Comparison of ENCODE assay signal across 7 mouse cellular contexts in the genomic region with DNA sequence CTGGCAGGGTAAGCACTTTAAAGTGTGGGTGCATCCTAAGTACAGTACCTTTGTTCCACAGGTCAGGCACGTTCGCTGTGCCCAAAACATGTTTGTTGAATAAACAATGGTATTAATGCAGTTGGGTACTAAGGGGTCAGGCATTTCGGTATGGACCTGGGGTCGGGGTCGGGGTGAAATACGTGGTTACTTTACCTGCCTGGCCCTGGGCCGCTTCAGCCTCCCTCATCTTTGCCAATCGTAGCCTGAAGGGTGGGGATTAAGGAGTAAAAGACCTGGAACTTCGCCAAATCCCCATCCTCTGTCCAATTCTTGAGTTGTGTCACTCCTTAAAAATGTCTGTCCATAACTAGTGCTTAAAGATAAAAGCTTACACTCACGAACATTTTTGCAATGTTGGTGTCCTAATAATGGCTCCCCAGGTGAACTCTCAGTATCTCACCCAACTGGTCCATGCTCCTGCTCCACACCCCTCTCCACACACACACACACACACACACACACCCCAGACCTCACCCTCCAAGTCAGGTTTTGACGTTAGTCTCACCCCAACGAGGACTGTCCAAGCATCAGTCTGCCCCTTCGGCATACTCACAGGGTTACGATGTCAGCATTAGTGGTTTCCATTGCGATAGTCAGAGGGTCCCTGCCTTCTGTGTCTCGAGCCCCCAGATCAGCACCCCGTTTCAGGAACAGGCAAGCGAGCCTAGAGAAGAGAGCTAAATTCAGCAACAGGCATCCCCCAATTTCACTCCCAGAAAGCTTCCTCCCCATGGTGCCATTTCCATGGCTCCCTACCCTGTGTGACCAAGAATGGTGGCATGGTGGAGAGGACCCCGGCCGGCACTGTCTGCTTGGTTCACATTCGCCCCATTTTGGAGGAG. TPM values are rescaled to one million over a fixed set of nuclear protein-coding genes. Genes with fewer than 3 reads are reported as not detected.
DNase-seq lines count a peak whose midpoint lies in the region; ATAC-seq and TF ChIP-seq lines count a peak whose summit lies in the region.

No protein-coding gene starts in this region.

- peak overlapping the region; percentile 94 for H3K27ac ChIP-seq in lung, postnatal 0 days (ENCODE audit: low read length)
- no peak overlapping the region for H3K27ac ChIP-seq in forebrain, embryonic 14.5 days (ENCODE audit: low read depth, low read length)
- H3K27ac ChIP-seq in limb, embryonic 12.5 days, result peak overlapping the region; percentile 90
- H3K27ac ChIP-seq in stomach, embryonic 14.5 days (ENCODE audit: low read length), result peak overlapping the region; percentile 89

- H3K27me3 ChIP-seq in lung, postnatal 0 days (replicated peaks; ENCODE audit: insufficient read depth, low read length), result no peaks in the 10 kb centered on the region
- H3K27me3 ChIP-seq in forebrain, embryonic 14.5 days (replicated peaks; ENCODE audit: control insufficient read depth, insufficient read depth, low read length), result 0 out of 2 replicates have a peak, but pooled peaks cover 7% of the 10 kb centered on the region
- H3K27me3 ChIP-seq in limb, embryonic 12.5 days, result no peaks in the 10 kb centered on the region
- H3K27me3 ChIP-seq in stomach, embryonic 14.5 days (ENCODE audit: control insufficient read depth, insufficient read depth, low read length), result no peaks in the 10 kb centered on the region

- peaks cover 11% of the 10 kb centered on the region for H3K4me1 ChIP-seq in lung, postnatal 0 days (ENCODE audit: insufficient read depth, low read depth, low read length)
- peaks cover 4% of the 10 kb centered on the region for H3K4me1 ChIP-seq in forebrain, embryonic 14.5 days (ENCODE audit: control insufficient read depth, insufficient read depth, low read length)
- peaks cover 34% of the 10 kb centered on the region for H3K4me1 ChIP-seq in limb, embryonic 12.5 days (replicated peaks)
- peaks cover 16% of the 10 kb centered on the region for H3K4me1 ChIP-seq in stomach, embryonic 14.5 days (ENCODE audit: control insufficient read depth, insufficient read depth, low read length)

- no peaks in the 10 kb centered on the region for H3K9me3 ChIP-seq in lung, postnatal 0 days (ENCODE audit: low read length)
- no peaks in the 10 kb centered on the region for H3K9me3 ChIP-seq in forebrain, embryonic 14.5 days (replicated peaks; ENCODE audit: control insufficient read depth, low read length)
- no peaks in the 10 kb centered on the region for H3K9me3 ChIP-seq in limb, embryonic 12.5 days
- no peaks in the 10 kb centered on the region for H3K9me3 ChIP-seq in stomach, embryonic 14.5 days (ENCODE audit: control insufficient read depth, low read depth, low read length)

- WGBS in lung, postnatal 0 days, result 52% methylated on average over 21 of the region's 21 CpGs
- 59% methylated on average over 21 of the region's 21 CpGs for WGBS in forebrain, embryonic 14.5 days
- 64% methylated on average over 21 of the region's 21 CpGs for WGBS in limb, embryonic 12.5 days
- 56% methylated on average over 21 of the region's 21 CpGs for WGBS in stomach, embryonic 14.5 days

- TF ChIP-seq EP300 in lung, postnatal 0 days (IDR thresholded peaks at IDR 0.05), result no peak

- no peak for TF ChIP-seq CTCF in lung, postnatal 0 days (IDR thresholded peaks at IDR 0.05)

- no peak for ATAC-seq in lung, postnatal 0 days
- no peak for ATAC-seq in forebrain, embryonic 14.5 days
- no peak for ATAC-seq in limb, embryonic 12.5 days (ENCODE audit: insufficient number of reproducible peaks, insufficient read depth, low FRiP score, low TSS enrichment, low read depth)
- no peak for ATAC-seq in stomach, embryonic 14.5 days (ENCODE audit: insufficient number of reproducible peaks, insufficient read depth, low FRiP score, low read depth)

- peak; percentile 23 for DNase-seq in lung, postnatal 0 days (ENCODE audit: low spot score)
- no peak for DNase-seq in lung, postnatal 14 days
- DNase-seq in forebrain, embryonic 14.5 days (ENCODE audit: low spot score), result no peak
- no peak for DNase-seq in layer of hippocampus, postnatal 10 days (ENCODE audit: low spot score in 2 of 2)
- DNase-seq in right cerebral cortex, postnatal 10 days (ENCODE audit: low spot score in 2 of 2), result no peak

- no peaks in the 10 kb centered on the region for H3K36me3 ChIP-seq in lung, postnatal 0 days (ENCODE audit: insufficient read depth, low read length)
- H3K36me3 ChIP-seq in forebrain, embryonic 14.5 days (ENCODE audit: control insufficient read depth, insufficient read depth, low read length), result no peaks in the 10 kb centered on the region
- no peaks in the 10 kb centered on the region for H3K36me3 ChIP-seq in limb, embryonic 12.5 days
- H3K36me3 ChIP-seq in stomach, embryonic 14.5 days (ENCODE audit: control insufficient read depth, insufficient read depth, low read length), result no peaks in the 10 kb centered on the region

- H3K9ac ChIP-seq in lung, postnatal 0 days (replicated peaks; ENCODE audit: low read depth), result peak overlapping the region; percentile 51; the same call in 1 of the 2 replicates
- H3K9ac ChIP-seq in forebrain, embryonic 14.5 days (ENCODE audit: low read length), result no peak overlapping the region
- peak overlapping the region; percentile 67 for H3K9ac ChIP-seq in limb, embryonic 12.5 days (replicated peaks)
- peak overlapping the region; percentile 49; the same call in 1 of the 2 replicates for H3K9ac ChIP-seq in stomach, embryonic 14.5 days (replicated peaks; ENCODE audit: low read depth, low read length)

- peak overlapping the region; percentile 56 for H3K4me3 ChIP-seq in lung, postnatal 0 days (ENCODE audit: low read depth, low read length)
- H3K4me3 ChIP-seq in forebrain, embryonic 14.5 days (ENCODE audit: low read depth, low read length), result peak overlapping the region; percentile 29; the same call in 1 of the 2 replicates
- peak overlapping the region; percentile 55 for H3K4me3 ChIP-seq in limb, embryonic 12.5 days (replicated peaks)
- H3K4me3 ChIP-seq in stomach, embryonic 14.5 days (ENCODE audit: low read depth, low read length), result peak overlapping the region; percentile 37

- peak overlapping the region; percentile 75 for H3K4me2 ChIP-seq in lung, postnatal 0 days (replicated peaks; ENCODE audit: low read depth, low read length)
- H3K4me2 ChIP-seq in forebrain, embryonic 14.5 days (ENCODE audit: low read length), result peak overlapping the region; percentile 62
- H3K4me2 ChIP-seq in limb, embryonic 12.5 days, result peak overlapping the region; percentile 82
- peak overlapping the region; percentile 71 for H3K4me2 ChIP-seq in stomach, embryonic 14.5 days (replicated peaks; ENCODE audit: low read depth, low read length)

RNA-seq across cellular contexts. Expression of gene Kctd11, which starts 0.8 kb away (rescaled TPM):
- polyA plus RNA-seq in lung, postnatal 0 days (2015; fragmentation: Nextera tagmentation; extraction: Ambion mirVana), result 10.1 and 11.4 TPM in 2 replicates
- 1.1 and 1.2 TPM in 2 replicates for polyA plus RNA-seq in forebrain, embryonic 14.5 days (2014; fragmentation: Nextera tagmentation; extraction: Ambion mirVana)
- 3.7 and 4.4 TPM in 2 replicates for polyA plus RNA-seq in limb, embryonic 12.5 days (2016; fragmentation: Nextera tagmentation; extraction: Ambion mirVana)
- 5.0 and 5.3 TPM in 2 replicates for polyA plus RNA-seq in stomach, embryonic 14.5 days (2014; fragmentation: Nextera tagmentation; extraction: Ambion mirVana)
- under 1 TPM; 0.85 TPM for total RNA-seq in layer of hippocampus, postnatal 10 days (2021)

RNA-seq across cellular contexts. Expression of gene Tmem95, which starts 4.2 kb away (rescaled TPM):
- not detected in 2 replicates for polyA plus RNA-seq in lung, postnatal 0 days (2015; fragmentation: Nextera tagmentation; extraction: Ambion mirVana)
- polyA plus RNA-seq in forebrain, embryonic 14.5 days (2014; fragmentation: Nextera tagmentation; extraction: Ambion mirVana), result not detected in 2 replicates
- not detected in 2 replicates for polyA plus RNA-seq in limb, embryonic 12.5 days (2016; fragmentation: Nextera tagmentation; extraction: Ambion mirVana)
- not detected in 2 replicates for polyA plus RNA-seq in stomach, embryonic 14.5 days (2014; fragmentation: Nextera tagmentation; extraction: Ambion mirVana)
- not detected for total RNA-seq in layer of hippocampus, postnatal 10 days (2021)

RNA-seq across cellular contexts. Expression of gene Acap1, which starts 13.3 kb away (rescaled TPM):
- 1.5 and 1.7 TPM in 2 replicates for polyA plus RNA-seq in lung, postnatal 0 days (2015; fragmentation: Nextera tagmentation; extraction: Ambion mirVana)
- 0.10 and 0.17 TPM in 2 replicates for polyA plus RNA-seq in forebrain, embryonic 14.5 days (2014; fragmentation: Nextera tagmentation; extraction: Ambion mirVana)
- polyA plus RNA-seq in limb, embryonic 12.5 days (2016; fragmentation: Nextera tagmentation; extraction: Ambion mirVana), result 0.90 and 1.5 TPM in 2 replicates
- 3.5 and 4.0 TPM in 2 replicates for polyA plus RNA-seq in stomach, embryonic 14.5 days (2014; fragmentation: Nextera tagmentation; extraction: Ambion mirVana)
- total RNA-seq in layer of hippocampus, postnatal 10 days (2021), result under 1 TPM; 0.16 to 0.21 TPM

RNA-seq across cellular contexts. Expression of gene 2810408A11Rik, which starts 18.8 kb away (rescaled TPM):
- 6.4 and 7.0 TPM in 2 replicates for polyA plus RNA-seq in lung, postnatal 0 days (2015; fragmentation: Nextera tagmentation; extraction: Ambion mirVana)
- 15.0 and 18.6 TPM in 2 replicates for polyA plus RNA-seq in forebrain, embryonic 14.5 days (2014; fragmentation: Nextera tagmentation; extraction: Ambion mirVana)
- polyA plus RNA-seq in limb, embryonic 12.5 days (2016; fragmentation: Nextera tagmentation; extraction: Ambion mirVana), result 30.4 and 32.8 TPM in 2 replicates
- 8.5 and 10.4 TPM in 2 replicates for polyA plus RNA-seq in stomach, embryonic 14.5 days (2014; fragmentation: Nextera tagmentation; extraction: Ambion mirVana)
- total RNA-seq in layer of hippocampus, postnatal 10 days (2021), result 1 to 10 TPM; 2.4 to 2.5 TPM

RNA-seq across cellular contexts. Expression of gene Neurl4, which starts 18.8 kb away (rescaled TPM):
- 3.8 and 3.9 TPM in 2 replicates for polyA plus RNA-seq in lung, postnatal 0 days (2015; fragmentation: Nextera tagmentation; extraction: Ambion mirVana)
- 16.7 and 23.8 TPM in 2 replicates for polyA plus RNA-seq in forebrain, embryonic 14.5 days (2014; fragmentation: Nextera tagmentation; extraction: Ambion mirVana)
- 10.9 and 12.7 TPM in 2 replicates for polyA plus RNA-seq in limb, embryonic 12.5 days (2016; fragmentation: Nextera tagmentation; extraction: Ambion mirVana)
- 12.6 and 12.7 TPM in 2 replicates for polyA plus RNA-seq in stomach, embryonic 14.5 days (2014; fragmentation: Nextera tagmentation; extraction: Ambion mirVana)
- 100 to 1,000 TPM; 127 to 146 TPM for total RNA-seq in layer of hippocampus, postnatal 10 days (2021)
